Mouse (Mus musculus): ENCODE results near the gene Cep112.

Cep112 gene

GRCm38 (mm10) chr11:108906590-108907254, 481.7 kb downstream of the Cep112 start:
- DNase-seq (ENCODE audit: low spot score in 2 of 2), result no peak

- no peak for DNase-seq (ENCODE audit: low spot score in 2 of 2)
Observed at GRCm38 (mm10) chr11:108909396-108910195, 484.6 kb downstream of the Cep112 start.
